14 mouse cellular contexts compared by ENCODE assay signal in the genomic region with DNA sequence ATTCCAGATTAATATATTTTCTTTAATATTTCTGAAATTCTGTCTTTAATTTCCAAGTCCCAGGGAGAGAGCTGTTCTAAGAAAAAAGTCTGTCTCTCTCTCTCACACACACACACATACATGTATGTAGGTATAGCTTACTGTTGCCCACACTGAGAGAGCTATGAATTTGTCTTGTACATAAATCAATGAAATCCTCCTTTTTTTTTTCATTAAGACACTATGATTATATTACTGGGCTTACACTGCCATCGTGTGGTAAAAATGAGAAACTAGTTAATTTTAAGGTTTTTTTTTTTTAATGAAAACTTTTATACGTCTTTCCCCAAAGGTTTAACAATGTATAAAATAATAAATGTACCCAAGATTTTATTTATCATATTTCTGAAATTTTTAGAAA. TPM values are rescaled to one million over a fixed set of nuclear protein-coding genes. Genes with fewer than 3 reads are reported as not detected.
DNase-seq lines count a peak whose midpoint lies in the region; ATAC-seq and TF ChIP-seq lines count a peak whose summit lies in the region.
"Had no signal": no experiment of that assay in that cellular context is flagged by ENCODE, and none has a peak within 500 bp of the region (broad histone marks: within the 10 kb centered on the region; RNA-seq: fewer than 3 reads in every experiment).

No protein-coding gene starts in this region.

- TF ChIP-seq CTCF in forebrain, postnatal 0 days (IDR thresholded peaks at IDR 0.05; ENCODE audit: low read depth): peak; percentile 57
- peak; percentile 35; the same call in 1 of the 2 replicates for TF ChIP-seq CTCF in lung, postnatal 0 days (IDR thresholded peaks at IDR 0.05)

- WGBS in forebrain, postnatal 0 days: 3% methylated on average over 2 of the region's 2 CpGs
- WGBS in forebrain, embryonic 10.5 days: 10% methylated on average over 2 of the region's 2 CpGs
- WGBS in lung, postnatal 0 days: under 1% methylated on average over 2 of the region's 2 CpGs

- no peaks in the 10 kb centered on the region for H3K36me3 ChIP-seq in forebrain, postnatal 0 days (ENCODE audit: insufficient read depth)
- no peaks in the 10 kb centered on the region for H3K36me3 ChIP-seq in forebrain, embryonic 10.5 days (replicated peaks)
- H3K36me3 ChIP-seq in lung, postnatal 0 days (ENCODE audit: insufficient read depth, low read length): no peaks in the 10 kb centered on the region
- H3K36me3 ChIP-seq: G1E; heart, embryonic 12.5 days had no signal

- no peaks in the 10 kb centered on the region for H3K4me1 ChIP-seq in forebrain, postnatal 0 days (ENCODE audit: insufficient read depth)
- H3K4me1 ChIP-seq in forebrain, embryonic 10.5 days: no peaks in the 10 kb centered on the region
- H3K4me1 ChIP-seq in lung, postnatal 0 days (ENCODE audit: insufficient read depth, low read depth, low read length): no peaks in the 10 kb centered on the region
- H3K4me1 ChIP-seq: heart, embryonic 12.5 days had no signal

- intact Hi-C loops in gastrocnemius, postnatal 14 days (cut with DNase I; ENCODE audit: low total_unique reads): loop anchor here (10.0 kb wide), 1 partner anchor 1079 kb away; no protein-coding TSS in a partner anchor

- no peak overlapping the region for H3K4me3 ChIP-seq in forebrain, postnatal 0 days (ENCODE audit: low read depth, low read length)
- H3K4me3 ChIP-seq in forebrain, embryonic 10.5 days: no peak overlapping the region
- H3K4me3 ChIP-seq in lung, postnatal 0 days (ENCODE audit: low read depth, low read length): no peak overlapping the region
- H3K4me3 ChIP-seq: heart, embryonic 12.5 days had no signal

- H3K27ac ChIP-seq in forebrain, postnatal 0 days (ENCODE audit: low read depth, low read length): no peak overlapping the region
- H3K27ac ChIP-seq in forebrain, embryonic 10.5 days: no peak overlapping the region
- H3K27ac ChIP-seq in lung, postnatal 0 days (ENCODE audit: low read length): no peak overlapping the region

- H3K9ac ChIP-seq in forebrain, postnatal 0 days: no peak overlapping the region
- no peak overlapping the region for H3K9ac ChIP-seq in lung, postnatal 0 days (replicated peaks; ENCODE audit: low read depth)
- H3K9ac ChIP-seq: heart, embryonic 12.5 days had no signal

- peak; percentile 59 for DNase-seq in forebrain, postnatal 0 days
- no peak for DNase-seq in forebrain, embryonic 10.5 days (ENCODE audit: extremely low spot score, low spot score)
- DNase-seq in lung, postnatal 0 days (ENCODE audit: low spot score): peak; percentile 68
- DNase-seq in lung, postnatal 10 days: no peak
- peak; percentile 15 for DNase-seq in brain, adult 2 months (ENCODE audit: low read depth, low spot score)
- DNase-seq in retina, adult 2 months (ENCODE audit: low read depth, low spot score): peak; percentile 4
- no peak for DNase-seq in gastrocnemius, postnatal 14 days
- DNase-seq in layer of hippocampus, adult 8-10 months (ENCODE audit: low spot score in 2 of 2): no peak
- DNase-seq: kidney, postnatal 14 days; right cerebral cortex, postnatal 25 days; thymus, postnatal 4 days had no signal

- H3K4me2 ChIP-seq in forebrain, postnatal 0 days (ENCODE audit: low read depth): no peak overlapping the region
- no peak overlapping the region for H3K4me2 ChIP-seq in lung, postnatal 0 days (replicated peaks; ENCODE audit: low read depth, low read length)
- H3K4me2 ChIP-seq: heart, embryonic 12.5 days had no signal

- H3K27me3 ChIP-seq in forebrain, postnatal 0 days (ENCODE audit: insufficient read depth, low read length): no peaks in the 10 kb centered on the region
- H3K27me3 ChIP-seq in forebrain, embryonic 10.5 days (ENCODE audit: poor library complexity, severe bottlenecking): no peaks in the 10 kb centered on the region
- no peaks in the 10 kb centered on the region for H3K27me3 ChIP-seq in lung, postnatal 0 days (replicated peaks; ENCODE audit: insufficient read depth, low read length)
- H3K27me3 ChIP-seq: heart, embryonic 12.5 days had no signal

- TF ChIP-seq EP300 in lung, postnatal 0 days (IDR thresholded peaks at IDR 0.05): no peak

- no peaks in the 10 kb centered on the region for H3K9me3 ChIP-seq in forebrain, postnatal 0 days (ENCODE audit: low read length)
- no peaks in the 10 kb centered on the region for H3K9me3 ChIP-seq in forebrain, embryonic 10.5 days
- H3K9me3 ChIP-seq in lung, postnatal 0 days (ENCODE audit: low read length): no peaks in the 10 kb centered on the region
- H3K9me3 ChIP-seq: G1E; heart, embryonic 12.5 days had no signal

- ATAC-seq in forebrain, postnatal 0 days: 0 out of 2 replicates have a peak, but pooled peaks have one; percentile 45
- ATAC-seq in lung, postnatal 0 days: no peak

RNA-seq across cellular contexts. Expression of a gene that starts 28.4 kb away (rescaled TPM):
- not detected in 2 replicates for total RNA-seq in forebrain, postnatal 0 days (2014; rRNA removed)
- polyA plus RNA-seq in forebrain, postnatal 0 days (2015; fragmentation: Nextera tagmentation; extraction: Ambion mirVana): not detected in 2 replicates
- not detected in 2 replicates for polyA plus RNA-seq in forebrain, embryonic 10.5 days (2016; fragmentation: Nextera tagmentation; extraction: Ambion mirVana)
- not detected in 2 replicates for polyA plus RNA-seq in lung, postnatal 0 days (2015; fragmentation: Nextera tagmentation; extraction: Ambion mirVana)
- total RNA-seq in gastrocnemius, postnatal 14 days (2021): not detected
- not detected for total RNA-seq in layer of hippocampus, adult 8-10 months (2022)
- polyA plus RNA-seq: G1E; heart, embryonic 12.5 days; limb, embryonic 11.5 days had no signal

Comparison
In these comparisons a context has a peak if more than half of its experiments do, and no peak if none do; other contexts are left out.
1. DNase-seq: peak in forebrain, postnatal 0 days (single experiment), lung, postnatal 0 days (single experiment), brain, adult 2 months (single experiment) and retina, adult 2 months (single experiment); none in forebrain, embryonic 10.5 days (single experiment), lung, postnatal 10 days (single experiment), gastrocnemius, postnatal 14 days (single experiment) and layer of hippocampus, adult 8-10 months (0 of 2).